Mouse (Mus musculus) lung, postnatal 0 days (tissue): ENCODE data around the gene Slc2a3.

Source experiments
- CTCF ChIP-seq: IDR thresholded peaks from 2 replicates; pipeline ENCODE4 v1.5.1; 2016; ENCODE audit warnings: antibody characterized with exemption, mild to moderate bottlenecking
- EP300 ChIP-seq: IDR thresholded peaks from 2 replicates; pipeline ENCODE4 v1.6.1; 2016; ENCODE audit warnings: antibody characterized with exemption, mild to moderate bottlenecking, control low read depth

GRCm38 (mm10) chr6:122750579-122750978 is 50.9 kb downstream of the Slc2a3 start:
- TF ChIP-seq CTCF (no peak), EP300 (no peak)
